Comparison of ENCODE assay signal across 15 mouse cellular contexts in the genomic region with DNA sequence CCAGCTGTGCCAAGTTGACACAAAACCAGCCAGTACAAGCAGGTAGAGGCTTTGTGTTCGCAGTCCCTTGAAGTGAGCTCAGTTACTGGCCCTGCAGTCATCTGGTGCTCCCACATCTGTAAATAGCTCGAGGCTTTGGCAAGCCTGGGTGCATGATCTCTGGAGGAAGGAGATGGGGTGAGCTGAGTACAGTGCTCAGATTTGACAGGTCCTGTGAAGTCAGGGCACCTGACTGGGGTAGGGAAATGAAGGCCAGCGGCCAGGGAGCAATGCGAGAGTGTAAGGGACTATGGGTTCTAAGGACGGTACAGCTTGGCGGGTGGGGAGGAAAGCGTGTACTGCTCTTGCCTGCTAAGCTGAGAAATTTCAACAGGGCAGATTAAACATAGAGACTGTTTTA.
"Had no signal": no experiment of that assay in that cellular context is flagged by ENCODE, and none has a peak within 500 bp of the region (broad histone marks: within the 10 kb centered on the region; RNA-seq: fewer than 3 reads in every experiment).

No protein-coding gene starts in this region.

- H3K36me3 ChIP-seq: liver, embryonic 13.5 days had no signal

- H3K9me3 ChIP-seq: limb, embryonic 12.5 days; liver, embryonic 13.5 days; midbrain, embryonic 13.5 days; neural tube, embryonic 15.5 days had no signal

- DNase-seq: kidney, adult 2 months; layer of hippocampus, adult 9-11 months; layer of hippocampus, postnatal 36 days; liver; liver, embryonic 13.5 days; liver, postnatal 0 days; lung, postnatal 36 days; right cerebral cortex, adult 18-20 months; right cerebral cortex, postnatal 25 days; thymus, postnatal 4 days had no signal

- H3K27me3 ChIP-seq: limb, embryonic 12.5 days; liver, embryonic 13.5 days; midbrain, embryonic 13.5 days; neural tube, embryonic 15.5 days had no signal

- ATAC-seq: intestine, embryonic 16.5 days; liver, postnatal 0 days; midbrain, embryonic 13.5 days had no signal

- H3K9ac ChIP-seq: limb, embryonic 12.5 days; liver, embryonic 13.5 days; liver, postnatal 0 days; midbrain, embryonic 13.5 days; neural tube, embryonic 15.5 days had no signal

- H3K27ac ChIP-seq: limb, embryonic 12.5 days; liver, embryonic 13.5 days; midbrain, embryonic 13.5 days; neural tube, embryonic 15.5 days; stomach, postnatal 0 days had no signal

- H3K4me2 ChIP-seq: limb, embryonic 12.5 days; liver, embryonic 13.5 days; midbrain, embryonic 13.5 days; neural tube, embryonic 15.5 days had no signal

- H3K4me3 ChIP-seq: limb, embryonic 12.5 days; liver, embryonic 13.5 days; midbrain, embryonic 13.5 days; neural tube, embryonic 15.5 days had no signal
